Mouse (Mus musculus): ENCODE data around the gene Dach1. TPM values are rescaled to one million over a fixed set of nuclear protein-coding genes. Genes with fewer than 3 reads are reported as not detected.

Dach1 gene
- polyA plus RNA-seq, 1 experiment from 2014 or later, result 1.8 TPM

- no peak overlapping the region for H3K4me3 ChIP-seq
- H3K36me3 ChIP-seq, result no peaks in the 10 kb centered on the region
- H3K27me3 ChIP-seq (replicated peaks), result no peaks in the 10 kb centered on the region
- WGBS, result 79% methylated on average over 5 of the region's 5 CpGs
- ATAC-seq (ENCODE audit: extremely low read depth, insufficient number of reproducible peaks, low FRiP score, low TSS enrichment), result no peak
- H3K9ac ChIP-seq, result no peak overlapping the region
- H3K27ac ChIP-seq (replicated peaks), result no peak overlapping the region
- no peaks in the 10 kb centered on the region for H3K9me3 ChIP-seq
- no peak overlapping the region for H3K4me2 ChIP-seq
- no peaks in the 10 kb centered on the region for H3K4me1 ChIP-seq
These were observed 330.3 kb downstream of the Dach1 start for GRCm38 (mm10) chr14:97839275-97839674.

- Histone ChIP-seq H3K36me3 (no peaks in the 10 kb centered on the region), H3K4me2 (no peak overlapping the region), H3K4me1 (no peaks in the 10 kb centered on the region), H3K9ac (no peak overlapping the region), H3K4me3 (no peak overlapping the region), H3K27ac (replicated peaks) (no peak overlapping the region), H3K27me3 (replicated peaks) (no peaks in the 10 kb centered on the region), H3K9me3 (no peaks in the 10 kb centered on the region)
- no peak for ATAC-seq (ENCODE audit: extremely low read depth, insufficient number of reproducible peaks, low FRiP score, low TSS enrichment)
- 69% methylated on average over 3 of the region's 3 CpGs for WGBS
These were observed 339.7 kb downstream of the Dach1 start for GRCm38 (mm10) chr14:97829865-97830264.

- H3K9ac ChIP-seq, result no peak overlapping the region
- no peaks in the 10 kb centered on the region for H3K36me3 ChIP-seq
- H3K9me3 ChIP-seq, result no peaks in the 10 kb centered on the region
- H3K4me2 ChIP-seq, result no peak overlapping the region
- H3K27ac ChIP-seq (replicated peaks), result no peak overlapping the region
- H3K4me1 ChIP-seq, result peaks cover 3% of the 10 kb centered on the region; the same call in 1 of the 2 replicates
- ATAC-seq (ENCODE audit: extremely low read depth, insufficient number of reproducible peaks, low FRiP score, low TSS enrichment), result no peak
- H3K4me3 ChIP-seq, result no peak overlapping the region
- 66% methylated on average over 7 of the region's 7 CpGs for WGBS
- H3K27me3 ChIP-seq (replicated peaks), result no peaks in the 10 kb centered on the region
These were observed 354.9 kb downstream of the Dach1 start for GRCm38 (mm10) chr14:97814555-97815175.

GRCm38 (mm10) chr14:97813557-97813956 is 356.0 kb downstream of the Dach1 start:
- Histone ChIP-seq H3K9me3 (no peaks in the 10 kb centered on the region), H3K4me1 (peaks cover 3% of the 10 kb centered on the region; the same call in 1 of the 2 replicates), H3K9ac (no peak overlapping the region), H3K4me3 (no peak overlapping the region), H3K27ac (replicated peaks) (no peak overlapping the region), H3K27me3 (replicated peaks) (no peaks in the 10 kb centered on the region), H3K36me3 (no peaks in the 10 kb centered on the region), H3K4me2 (no peak overlapping the region)
- 71% methylated on average over 11 of the region's 11 CpGs for WGBS
- no peak for ATAC-seq (ENCODE audit: extremely low read depth, insufficient number of reproducible peaks, low FRiP score, low TSS enrichment)

- H3K9ac ChIP-seq, result no peak overlapping the region
- no peak overlapping the region for H3K27ac ChIP-seq (replicated peaks)
- no peaks in the 10 kb centered on the region for H3K27me3 ChIP-seq (replicated peaks)
- no peaks in the 10 kb centered on the region for H3K9me3 ChIP-seq
- no peaks in the 10 kb centered on the region for H3K4me1 ChIP-seq
- 74% methylated on average over 5 of the region's 5 CpGs for whole genome bisulfite sequencing
- H3K4me2 ChIP-seq, result no peak overlapping the region
- no peak overlapping the region for H3K4me3 ChIP-seq
- ATAC-seq (ENCODE audit: extremely low read depth, insufficient number of reproducible peaks, low FRiP score, low TSS enrichment), result no peak
- H3K36me3 ChIP-seq, result no peaks in the 10 kb centered on the region
These were observed 374.1 kb downstream of the Dach1 start for GRCm38 (mm10) chr14:97795385-97795952.

- Histone ChIP-seq H3K27me3 (replicated peaks) (no peaks in the 10 kb centered on the region), H3K4me2 (no peak overlapping the region), H3K36me3 (no peaks in the 10 kb centered on the region), H3K9ac (no peak overlapping the region), H3K4me1 (no peaks in the 10 kb centered on the region), H3K27ac (replicated peaks) (no peak overlapping the region), H3K4me3 (no peak overlapping the region), H3K9me3 (peaks cover 8% of the 10 kb centered on the region; the same call in 1 of the 2 replicates)
- no peak for ATAC-seq (ENCODE audit: extremely low read depth, insufficient number of reproducible peaks, low FRiP score, low TSS enrichment)
- WGBS, result 81% methylated on average over 2 of the region's 2 CpGs
These were observed 395.3 kb downstream of the Dach1 start for GRCm38 (mm10) chr14:97774135-97774767.

- H3K36me3 ChIP-seq, result no peaks in the 10 kb centered on the region
- WGBS, result 72% methylated on average over 4 of the region's 4 CpGs
- no peaks in the 10 kb centered on the region for H3K27me3 ChIP-seq (replicated peaks)
- no peaks in the 10 kb centered on the region for H3K9me3 ChIP-seq
- no peaks in the 10 kb centered on the region for H3K4me1 ChIP-seq
- H3K4me2 ChIP-seq, result no peak overlapping the region
- H3K9ac ChIP-seq, result no peak overlapping the region
- no peak for ATAC-seq (ENCODE audit: extremely low read depth, insufficient number of reproducible peaks, low FRiP score, low TSS enrichment)
- H3K27ac ChIP-seq (replicated peaks), result no peak overlapping the region
- no peak overlapping the region for H3K4me3 ChIP-seq
These were observed 415.2 kb downstream of the Dach1 start for GRCm38 (mm10) chr14:97754400-97754799.

GRCm38 (mm10) chr14:97753973-97754372 is 415.6 kb downstream of the Dach1 start:
- no peaks in the 10 kb centered on the region for H3K4me1 ChIP-seq
- 80% methylated on average over 2 of the region's 2 CpGs for WGBS

GRCm38 (mm10) chr14:97743252-97743651 is 426.3 kb downstream of the Dach1 start:
- H3K4me3 ChIP-seq, result no peak overlapping the region

More at GRCm38 (mm10) chr14:97753973-97754372, 415.6 kb downstream of the Dach1 start:
- no peak overlapping the region for H3K4me3 ChIP-seq
- no peak overlapping the region for H3K4me2 ChIP-seq
- no peaks in the 10 kb centered on the region for H3K36me3 ChIP-seq
- no peaks in the 10 kb centered on the region for H3K27me3 ChIP-seq (replicated peaks)
- H3K9ac ChIP-seq, result no peak overlapping the region
- no peak for ATAC-seq (ENCODE audit: extremely low read depth, insufficient number of reproducible peaks, low FRiP score, low TSS enrichment)
- no peak overlapping the region for H3K27ac ChIP-seq (replicated peaks)
- H3K9me3 ChIP-seq, result no peaks in the 10 kb centered on the region

GRCm38 (mm10) chr14:97742785-97743184 is 426.8 kb downstream of the Dach1 start:
- Histone ChIP-seq H3K36me3 (no peaks in the 10 kb centered on the region), H3K4me1 (peaks cover 8% of the 10 kb centered on the region), H3K4me2 (no peak overlapping the region), H3K27ac (replicated peaks) (no peak overlapping the region), H3K9ac (no peak overlapping the region), H3K27me3 (replicated peaks) (no peaks in the 10 kb centered on the region), H3K4me3 (no peak overlapping the region), H3K9me3 (no peaks in the 10 kb centered on the region)
- ATAC-seq (ENCODE audit: extremely low read depth, insufficient number of reproducible peaks, low FRiP score, low TSS enrichment), result no peak
- WGBS, result 62% methylated on average over 4 of the region's 4 CpGs

More at GRCm38 (mm10) chr14:97743252-97743651, 426.3 kb downstream of the Dach1 start:
- Histone ChIP-seq H3K36me3 (no peaks in the 10 kb centered on the region), H3K9ac (no peak overlapping the region), H3K27me3 (replicated peaks) (no peaks in the 10 kb centered on the region), H3K4me2 (no peak overlapping the region), H3K27ac (replicated peaks) (no peak overlapping the region), H3K9me3 (no peaks in the 10 kb centered on the region), H3K4me1 (peaks cover 8% of the 10 kb centered on the region)
- 76% methylated on average over 2 of the region's 2 CpGs for WGBS
- ATAC-seq (ENCODE audit: extremely low read depth, insufficient number of reproducible peaks, low FRiP score, low TSS enrichment), result no peak
